Mouse (Mus musculus) brain, embryonic 14.5 days (tissue): ENCODE results near the gene Olfr287.

Experiments used
- CTCF ChIP-seq: fragments of 200-500 bp; IDR thresholded peaks from 2 replicates; pipeline ENCODE4 v1.5.1; 2012; ENCODE audit warnings: inconsistent platforms, mild to moderate bottlenecking, moderate library complexity, borderline replicate concordance; ENCODE audit not compliant: insufficient read depth, insufficient read length; ENCODE audit errors: extremely low read depth
- POLR2A ChIP-seq: fragments of 200-500 bp; IDR thresholded peaks from 2 replicates; pipeline ENCODE4 v1.6.1; 2012; ENCODE audit warnings: mild to moderate bottlenecking, inconsistent platforms, borderline replicate concordance; ENCODE audit not compliant: poor library complexity, insufficient read depth, insufficient read length, severe bottlenecking; ENCODE audit errors: extremely low read depth

GRCm38 (mm10) chr15:98177320-98177719 lies 43.5 kb downstream of the Olfr287 start:
- TF ChIP-seq CTCF (no peak), POLR2A (no peak)
